Mouse (Mus musculus): ENCODE results near the gene Ugt1a8.

- no peak for TF ChIP-seq CTCF (IDR thresholded peaks at IDR 0.05; ENCODE audit: control insufficient read depth, insufficient read depth, insufficient read length)
- TF ChIP-seq CEBPB (IDR thresholded peaks at IDR 0.05; ENCODE audit: low read depth) = no peak
- TF ChIP-seq MYOG (IDR thresholded peaks at IDR 0.05; ENCODE audit: control insufficient read depth, extremely low read depth, insufficient read length) = no peak
- no peak for TF ChIP-seq MAX (IDR thresholded peaks at IDR 0.05)
- no peak for TF ChIP-seq FOSL1 (IDR thresholded peaks at IDR 0.05; ENCODE audit: insufficient read depth, low read length, poor library complexity, severe bottlenecking)
- no peak for TF ChIP-seq USF1 (IDR thresholded peaks at IDR 0.05; ENCODE audit: low read depth)
- TF ChIP-seq MYOD1 (IDR thresholded peaks at IDR 0.05; ENCODE audit: control insufficient read depth, insufficient read length, low read depth) = no peak
Measured at GRCm38 (mm10) chr1:88197443-88197842, 109.8 kb downstream of the Ugt1a8 start.

Measured in C2C12 (cell line).